Mouse (Mus musculus) neural tube, embryonic 14.5 days (tissue): ENCODE measurements around the gene Pdss2. TPM values are rescaled to one million over a fixed set of nuclear protein-coding genes. Genes with fewer than 3 reads are reported as not detected.
A peak's percentile ranks its signal among the peaks of the same experiment; 100 is the strongest.

Experiments used
- ATAC-seq: fragments of 200-750 bp; cut with Nextera tagmentation; 2 replicates; pipeline ENCODE4 v1.8.0; 2017; ENCODE audit warnings: low read depth, mild to moderate bottlenecking, moderate TSS enrichment, moderate library complexity
- H3K27ac ChIP-seq: fragments of 300-500 bp; sonication (generic); 2 replicates; pipeline ENCODE4 v1.5.1; 2014; ENCODE audit warnings: low read depth, mild to moderate bottlenecking, control low read depth, low read length, moderate library complexity, mixed read lengths
- H3K27me3 ChIP-seq: fragments of 300-500 bp; sonication (generic); 2 replicates; pipeline ENCODE4 v1.6.1; 2014; ENCODE audit warnings: low read length; ENCODE audit not compliant: control insufficient read depth, insufficient read depth
- H3K36me3 ChIP-seq: fragments of 300-500 bp; sonication (generic); 2 replicates; pipeline ENCODE4 v1.6.1; 2014; ENCODE audit warnings: low read length, mixed read lengths; ENCODE audit not compliant: control insufficient read depth, insufficient read depth
- H3K4me1 ChIP-seq: fragments of 300-500 bp; sonication (generic); 2 replicates; pipeline ENCODE4 v1.6.1; 2014; ENCODE audit warnings: low read length; ENCODE audit not compliant: control insufficient read depth, insufficient read depth
- H3K4me2 ChIP-seq: fragments of 300-500 bp; sonication (generic); 2 replicates; pipeline ENCODE4 v1.6.1; 2014; ENCODE audit warnings: mild to moderate bottlenecking, low read depth, low read length, control low read depth
- H3K4me3 ChIP-seq: fragments of 300-500 bp; sonication (generic); 2 replicates; pipeline ENCODE4 v1.5.1; 2014; ENCODE audit warnings: low read depth, low read length, control low read depth, mixed read lengths
- H3K9ac ChIP-seq: fragments of 300-500 bp; sonication (generic); replicated peaks from 2 replicates; pipeline ENCODE4 v1.6.1; 2014; ENCODE audit warnings: low read depth, mild to moderate bottlenecking, control low read depth, low read length, mixed read lengths
- H3K9me3 ChIP-seq: fragments of 300-500 bp; sonication (generic); 2 replicates; pipeline ENCODE4 v1.6.1; 2016; ENCODE audit warnings: low read length; ENCODE audit not compliant: control insufficient read depth
- WGBS: fragments of 180-500 bp; shearing (Covaris S2); extraction: QIAGEN DNeasy Blood & Tissue Kit; methylation state at CpG from one replicate; pipeline ENCODE4 v1.1.7; 2014; 5-methylcytosine and 5-hydroxymethylcytosine counted together
- polyA plus RNA-seq: library from polyadenylated mRNA; unstranded; fragments of >200 nt; fragmentation: Nextera tagmentation; extraction: Ambion mirVana; gene quantifications from 2 replicates; pipeline ENCODE4 v1.2.1, GENCODE M21; 2014

Pdss2 gene
- polyA plus RNA-seq, 1 experiment from 2014 or later = 17.3 TPM

DNA sequence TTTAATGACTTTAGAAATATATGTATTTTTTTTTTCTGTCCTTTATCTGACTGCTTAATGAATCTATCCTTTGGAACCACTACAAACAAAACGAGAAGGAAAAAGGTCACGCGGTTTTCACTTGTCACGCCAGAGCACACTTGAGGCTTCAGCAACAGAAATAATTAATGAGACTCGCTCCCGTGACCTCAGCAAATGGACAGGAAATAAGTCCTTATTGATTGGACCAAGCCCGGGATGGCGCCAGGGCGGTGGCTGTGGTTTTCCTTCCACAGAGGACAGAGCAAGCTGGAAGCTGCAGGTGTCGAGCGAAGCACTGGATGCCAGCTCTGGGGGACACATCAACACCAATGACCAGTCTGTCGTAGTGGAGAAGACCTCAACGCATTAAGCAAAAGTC is 218.8 kb downstream of the Pdss2 start:
- no peak overlapping the region for H3K9ac ChIP-seq
- no peaks in the 10 kb centered on the region for H3K9me3 ChIP-seq
- H3K27me3 ChIP-seq = no peaks in the 10 kb centered on the region
- H3K4me3 ChIP-seq = no peak overlapping the region
- peaks cover 11% of the 10 kb centered on the region for H3K4me1 ChIP-seq
- WGBS = 17% methylated on average over 13 of the region's 13 CpGs
- peak overlapping the region; percentile 40; the same call in 1 of the 2 replicates for H3K27ac ChIP-seq
- H3K4me2 ChIP-seq = 0 out of 2 replicates have a peak overlapping the region, but pooled peaks have one; percentile 8
- H3K36me3 ChIP-seq = no peaks in the 10 kb centered on the region
- ATAC-seq = no peak

DNA sequence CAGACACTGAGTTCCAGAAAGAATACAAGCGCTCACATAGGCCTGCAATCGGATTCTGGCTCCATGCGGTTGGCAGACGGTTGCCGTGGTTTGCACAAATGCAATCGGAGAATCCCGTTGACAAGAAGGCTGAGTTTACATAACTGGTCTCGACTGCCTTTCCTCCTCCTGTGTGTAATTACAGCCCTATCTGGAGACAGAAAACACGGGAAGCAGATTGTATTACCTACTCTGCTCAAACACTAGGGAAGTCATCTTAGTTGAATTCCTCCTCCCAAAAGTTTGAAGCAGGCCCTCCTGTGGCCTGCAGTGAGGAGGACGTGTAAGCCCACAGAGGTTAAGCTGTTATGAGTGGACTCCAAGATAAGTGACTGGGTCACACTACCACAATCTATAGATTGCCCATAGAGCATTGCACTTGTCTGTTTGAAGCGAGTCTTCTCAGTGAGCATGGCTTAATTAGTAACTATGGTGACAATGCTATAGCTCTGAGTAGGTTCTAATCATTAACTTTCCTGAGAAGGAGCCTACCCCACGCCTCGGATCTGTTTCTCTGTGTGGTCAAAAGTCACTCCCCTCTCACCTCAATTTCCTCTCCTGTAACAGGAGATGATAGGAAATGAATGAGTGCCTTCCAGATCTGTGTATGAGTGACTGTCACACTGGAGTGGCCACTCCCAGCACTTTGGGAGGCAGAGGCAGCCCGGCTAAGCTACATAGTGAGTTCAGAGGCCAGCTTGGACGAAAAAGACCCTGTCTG is 219.9 kb downstream of the Pdss2 start:
- Histone ChIP-seq H3K36me3 (no peaks in the 10 kb centered on the region), H3K4me1 (peaks cover 11% of the 10 kb centered on the region), H3K4me2 (no peak overlapping the region), H3K4me3 (no peak overlapping the region), H3K27ac (no peak overlapping the region), H3K27me3 (no peaks in the 10 kb centered on the region), H3K9ac (no peak overlapping the region), H3K9me3 (no peaks in the 10 kb centered on the region)
- 43% methylated on average over 15 of the region's 15 CpGs for WGBS
- no peak for ATAC-seq

DNA sequence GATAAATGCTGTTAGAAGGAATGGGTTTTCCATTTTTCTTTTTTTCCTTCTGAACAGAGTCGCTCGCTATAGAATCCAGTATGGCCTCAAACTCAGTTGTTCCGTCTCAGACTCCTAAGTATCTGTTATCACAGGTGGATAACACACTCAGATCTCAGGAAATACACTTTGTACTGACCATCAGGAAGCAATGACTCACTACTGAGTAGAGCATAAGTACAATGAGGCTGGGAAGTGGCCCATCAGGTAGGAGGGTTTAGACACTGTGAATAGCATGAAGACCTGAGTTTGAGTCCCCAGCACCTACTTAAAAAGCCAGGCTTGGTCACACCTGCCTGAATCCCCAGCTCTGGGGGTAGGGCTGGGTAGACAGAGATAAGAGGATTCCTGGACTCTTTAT is 227.4 kb downstream of the Pdss2 start:
- no peaks in the 10 kb centered on the region for H3K4me1 ChIP-seq
- 94% methylated on average over 3 of the region's 3 CpGs for WGBS
- H3K9ac ChIP-seq = no peak overlapping the region
- H3K4me3 ChIP-seq = no peak overlapping the region
- H3K27me3 ChIP-seq = no peaks in the 10 kb centered on the region
- H3K4me2 ChIP-seq = no peak overlapping the region
- H3K27ac ChIP-seq = no peak overlapping the region
- no peaks in the 10 kb centered on the region for H3K9me3 ChIP-seq
- H3K36me3 ChIP-seq = no peaks in the 10 kb centered on the region
- ATAC-seq = no peak

DNA sequence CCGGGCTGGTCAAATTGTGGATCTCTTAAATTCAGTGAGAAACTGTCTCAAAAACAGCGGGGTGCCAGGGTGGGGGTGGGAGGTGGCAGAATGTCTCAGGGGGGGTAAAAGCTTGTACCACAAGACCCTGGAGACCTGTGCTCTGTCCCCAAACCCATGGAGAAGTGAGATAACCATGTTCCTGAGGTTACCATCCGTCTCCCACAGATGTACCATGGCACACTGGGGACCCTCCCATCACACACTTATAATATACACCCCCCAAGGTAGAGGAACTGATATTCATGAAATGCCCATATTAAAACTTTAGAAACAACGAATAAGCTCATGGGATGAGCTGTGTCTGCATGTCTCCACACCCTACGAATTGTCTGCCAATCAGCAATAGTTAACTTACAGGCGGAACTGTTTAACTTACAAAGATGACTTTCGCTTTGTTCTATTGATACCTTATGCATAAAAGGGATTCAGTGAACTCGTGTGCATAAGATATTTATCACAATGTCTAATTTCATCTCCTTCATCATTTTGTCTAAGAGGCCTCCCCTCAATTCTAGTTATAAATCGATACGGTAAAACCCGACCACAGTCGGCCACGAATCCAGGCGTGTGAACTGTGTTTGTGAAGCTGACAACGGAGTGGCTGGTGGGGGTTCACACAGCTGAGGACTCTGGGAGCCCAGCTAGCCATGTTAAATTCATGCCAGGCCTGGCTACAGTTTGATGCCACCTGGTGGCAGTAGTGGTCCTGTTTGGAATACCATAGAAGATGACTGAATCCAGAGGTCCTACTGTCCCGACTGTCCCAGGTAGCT is 230.8 kb downstream of the Pdss2 start:
- whole genome bisulfite sequencing = 24% methylated on average over 16 of the region's 16 CpGs
- H3K4me1 ChIP-seq = no peaks in the 10 kb centered on the region
- no peaks in the 10 kb centered on the region for H3K27me3 ChIP-seq
- no peak overlapping the region for H3K9ac ChIP-seq
- no peak overlapping the region for H3K27ac ChIP-seq
- peak; percentile 97 for ATAC-seq
- H3K9me3 ChIP-seq = no peaks in the 10 kb centered on the region
- H3K36me3 ChIP-seq = no peaks in the 10 kb centered on the region
- H3K4me3 ChIP-seq = no peak overlapping the region; the same call in 1 of the 2 replicates
- H3K4me2 ChIP-seq = peak overlapping the region; percentile 29

DNA sequence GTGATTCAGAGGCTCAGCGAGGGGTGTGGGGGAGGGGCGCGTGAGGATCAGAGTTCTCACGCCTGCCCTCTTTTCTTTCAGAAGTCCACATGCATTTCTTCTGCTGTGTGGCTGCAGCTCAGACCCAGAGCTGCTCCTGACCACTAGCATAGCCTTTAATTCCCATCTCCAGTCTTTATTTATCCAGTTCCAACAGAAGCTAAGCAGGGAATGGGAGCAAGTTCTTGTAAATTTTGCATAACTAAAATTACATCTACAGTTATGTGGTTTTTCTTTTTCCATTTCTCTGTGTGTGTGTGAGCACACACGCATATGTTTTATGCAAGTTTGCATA is 231.3 kb downstream of the Pdss2 start:
- H3K9ac ChIP-seq = no peak overlapping the region
- peak overlapping the region; percentile 29 for H3K4me2 ChIP-seq
- H3K27ac ChIP-seq = no peak overlapping the region
- H3K9me3 ChIP-seq = no peaks in the 10 kb centered on the region
- 19% methylated on average over 5 of the region's 5 CpGs for whole genome bisulfite sequencing
- no peaks in the 10 kb centered on the region for H3K27me3 ChIP-seq
- ATAC-seq = no peak
- H3K36me3 ChIP-seq = no peaks in the 10 kb centered on the region
- no peaks in the 10 kb centered on the region for H3K4me1 ChIP-seq
- H3K4me3 ChIP-seq = no peak overlapping the region; the same call in 1 of the 2 replicates

DNA sequence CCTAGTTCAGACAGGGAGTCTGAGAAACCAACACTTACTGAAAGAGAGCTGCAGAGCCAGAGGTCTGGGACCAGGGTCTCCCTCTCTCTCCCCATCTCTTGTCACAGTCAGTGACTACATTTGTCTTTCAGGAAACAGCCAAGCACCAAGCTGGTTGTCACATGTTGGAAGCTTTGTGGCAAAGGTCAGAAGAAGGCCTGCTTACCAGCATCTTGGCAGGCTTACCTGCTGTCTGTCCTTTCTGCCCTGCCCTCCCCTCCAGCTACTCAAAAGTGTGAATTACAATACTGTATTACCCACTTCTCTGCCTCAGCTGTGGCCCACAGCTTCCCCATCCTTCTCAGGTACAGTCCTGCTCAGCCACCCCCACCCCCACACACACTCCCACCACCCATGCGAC is 232.9 kb downstream of the Pdss2 start:
- ATAC-seq = no peak
- H3K4me3 ChIP-seq = no peak overlapping the region
- H3K9ac ChIP-seq = no peak overlapping the region
- H3K4me1 ChIP-seq = no peaks in the 10 kb centered on the region
- no peaks in the 10 kb centered on the region for H3K36me3 ChIP-seq
- no peak overlapping the region for H3K4me2 ChIP-seq
- H3K9me3 ChIP-seq = no peaks in the 10 kb centered on the region
- H3K27ac ChIP-seq = no peak overlapping the region
- no peaks in the 10 kb centered on the region for H3K27me3 ChIP-seq
- 94% methylated on average over 1 of the region's 1 CpGs for WGBS

DNA sequence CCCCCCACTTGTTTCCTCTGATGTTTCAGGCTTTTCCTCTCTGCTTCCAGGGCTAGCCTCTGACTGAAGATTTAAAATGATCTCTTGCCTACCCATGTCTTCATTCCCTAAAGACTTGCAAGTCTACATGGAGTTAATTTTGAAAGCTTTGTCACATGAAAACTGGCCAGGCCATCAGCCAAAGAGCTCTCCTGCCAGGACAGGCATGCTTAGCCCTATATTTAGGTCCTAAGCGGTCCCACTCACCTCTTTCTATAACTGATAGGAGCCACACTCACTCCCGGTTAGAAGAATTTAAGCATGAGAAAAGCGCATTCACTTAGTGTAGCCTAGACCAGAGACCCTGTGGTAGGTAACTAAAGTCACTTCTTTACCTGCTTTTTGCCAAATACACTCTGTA is 233.4 kb downstream of the Pdss2 start:
- Histone ChIP-seq H3K9ac (no peak overlapping the region), H3K4me2 (no peak overlapping the region), H3K36me3 (no peaks in the 10 kb centered on the region), H3K4me3 (no peak overlapping the region), H3K4me1 (no peaks in the 10 kb centered on the region), H3K27ac (no peak overlapping the region), H3K9me3 (no peaks in the 10 kb centered on the region), H3K27me3 (no peaks in the 10 kb centered on the region)
- ATAC-seq = no peak
- 95% methylated on average over 3 of the region's 3 CpGs for WGBS

DNA sequence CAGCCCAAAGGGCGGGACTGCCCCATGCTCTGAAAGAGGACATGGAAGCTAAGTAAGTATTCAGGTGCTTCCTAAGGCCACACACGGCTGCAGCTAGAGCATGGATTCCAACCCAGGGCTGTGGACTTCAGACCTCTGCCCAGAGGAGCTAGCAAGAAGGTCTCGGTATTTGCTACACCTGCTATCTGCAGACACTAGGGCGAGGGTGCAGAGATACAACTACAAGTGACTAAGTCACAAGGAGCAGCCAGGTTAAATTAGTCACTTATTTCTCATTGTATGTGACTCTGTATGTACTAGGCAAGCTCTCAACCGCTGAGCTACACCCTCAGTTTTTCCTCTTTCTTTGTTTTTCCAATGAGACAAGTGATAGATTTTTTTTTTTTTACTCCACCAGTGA is 241.5 kb downstream of the Pdss2 start:
- Histone ChIP-seq H3K4me2 (no peak overlapping the region), H3K9me3 (no peaks in the 10 kb centered on the region), H3K4me3 (no peak overlapping the region), H3K36me3 (no peaks in the 10 kb centered on the region), H3K27me3 (no peaks in the 10 kb centered on the region), H3K9ac (no peak overlapping the region), H3K4me1 (no peaks in the 10 kb centered on the region), H3K27ac (no peak overlapping the region)
- ATAC-seq = no peak
- WGBS = 93% methylated on average over 5 of the region's 5 CpGs

DNA sequence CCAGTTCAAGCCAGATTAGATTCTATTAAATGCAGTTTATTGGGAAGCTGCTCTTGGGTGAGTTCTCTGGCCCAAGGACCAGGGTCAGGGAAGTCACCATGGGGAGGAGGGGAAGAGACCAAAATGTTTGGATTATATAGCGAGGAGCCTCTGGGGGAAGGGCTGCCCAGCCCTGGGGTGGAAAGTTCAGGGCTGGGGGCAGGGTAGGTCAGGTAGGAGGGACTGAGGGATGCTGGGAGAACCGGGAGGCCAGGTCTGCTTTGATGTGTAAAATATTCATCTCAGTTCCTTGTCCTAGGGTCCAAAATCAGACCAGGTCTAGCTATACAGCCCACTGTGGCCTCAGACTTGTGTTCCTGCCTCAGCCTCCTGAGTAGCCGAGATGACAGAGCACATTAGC is 241.9 kb downstream of the Pdss2 start:
- Histone ChIP-seq H3K9ac (no peak overlapping the region), H3K4me1 (no peaks in the 10 kb centered on the region), H3K9me3 (no peaks in the 10 kb centered on the region), H3K4me2 (no peak overlapping the region), H3K4me3 (no peak overlapping the region), H3K27ac (no peak overlapping the region), H3K27me3 (no peaks in the 10 kb centered on the region), H3K36me3 (no peaks in the 10 kb centered on the region)
- WGBS = 71% methylated on average over 3 of the region's 3 CpGs
- ATAC-seq = no peak
